Mouse (Mus musculus) right cerebral cortex, postnatal 14 days (tissue): Measurements from ENCODE around the gene Gm10283.
"Not testable (repeated sequence)": the region's sequence is repeated elsewhere in the genome, so short reads cannot be mapped to it uniquely, and the experiment has no call there.

Experiments
- DNase-seq: peaks from one replicate; pipeline ENCODE4 v3.0.0; 2022

Gm10283 gene

GRCm38 (mm10) chr8:60503098-60503497 lies at the start of gene Gm10283:
TSS of gene Gm10283 (minus strand) at chr8:60503198.
- DNase-seq: no peak

- DNase-seq: no peak
Measured at GRCm38 (mm10) chr8:60534945-60535344, 31.9 kb upstream of the Gm10283 start.

GRCm38 (mm10) chr8:60518286-60518685 lies 15.3 kb upstream of the Gm10283 start:
- no peak for DNase-seq

GRCm38 (mm10) chr8:60505653-60506521 lies 2.9 kb upstream of the Gm10283 start, which contains the start of gene Aadat:
TSS of gene Aadat (plus strand) at chr8:60505932.
- DNase-seq: peak; percentile 52

GRCm38 (mm10) chr8:60495046-60495445 lies 8.0 kb downstream of the Gm10283 start:
- not testable (repeated sequence) for DNase-seq

- DNase-seq: no peak
Measured at GRCm38 (mm10) chr8:60494606-60495005, 8.4 kb downstream of the Gm10283 start.

GRCm38 (mm10) chr8:60492471-60492870 lies 10.5 kb downstream of the Gm10283 start:
- DNase-seq: no peak

- DNase-seq: no peak
Measured at GRCm38 (mm10) chr8:60491871-60492270, 11.1 kb downstream of the Gm10283 start.

- DNase-seq: no peak
Measured at GRCm38 (mm10) chr8:60490147-60490546, 12.9 kb downstream of the Gm10283 start.

GRCm38 (mm10) chr8:60466686-60467335 lies 36.2 kb downstream of the Gm10283 start:
- DNase-seq: peak; percentile 73

GRCm38 (mm10) chr8:60449296-60449695 lies 53.7 kb downstream of the Gm10283 start:
- no peak for DNase-seq

- peak; percentile 8 for DNase-seq
Measured at GRCm38 (mm10) chr8:60444989-60445388, 58.0 kb downstream of the Gm10283 start.

- DNase-seq: no peak
Measured at GRCm38 (mm10) chr8:60438557-60438956, 64.4 kb downstream of the Gm10283 start.

GRCm38 (mm10) chr8:60436872-60437271 lies 66.1 kb downstream of the Gm10283 start:
- DNase-seq: no peak

GRCm38 (mm10) chr8:60432649-60433048 lies 70.3 kb downstream of the Gm10283 start:
- no peak for DNase-seq

- no peak for DNase-seq
Measured at GRCm38 (mm10) chr8:60406358-60406757, 96.6 kb downstream of the Gm10283 start.

- no peak for DNase-seq
Measured at GRCm38 (mm10) chr8:60404994-60405548, 97.9 kb downstream of the Gm10283 start.

- DNase-seq: no peak
Measured at GRCm38 (mm10) chr8:60393675-60394074, 109.3 kb downstream of the Gm10283 start.

- no peak for DNase-seq
Measured at GRCm38 (mm10) chr8:60386589-60386988, 116.4 kb downstream of the Gm10283 start.
